ENCODE assay signal across 19 mouse cellular contexts in the genomic region with DNA sequence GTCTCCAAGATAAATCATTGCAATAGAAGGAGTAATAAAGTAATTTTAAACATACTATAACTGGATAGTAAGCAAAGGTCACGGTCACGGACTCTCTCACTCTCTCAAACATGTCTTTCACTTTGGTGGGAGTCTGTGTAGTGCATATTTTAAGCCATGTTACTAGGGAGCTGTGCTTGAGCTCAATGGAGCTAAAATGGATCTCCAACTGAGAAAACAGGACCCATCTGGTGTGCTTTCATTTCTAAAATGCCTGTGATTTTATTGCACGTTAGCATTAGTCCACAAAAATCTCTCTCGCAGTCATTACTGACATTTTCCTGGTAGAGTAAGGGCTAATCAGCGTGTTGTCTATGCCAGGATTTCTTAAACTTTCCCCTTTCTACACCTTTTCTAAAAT.
A peak's percentile ranks its signal among the peaks of the same experiment; 100 is the strongest.
DNase-seq lines count a peak whose midpoint lies in the region; ATAC-seq and TF ChIP-seq lines count a peak whose summit lies in the region.
"Had no signal": no experiment of that assay in that cellular context is flagged by ENCODE, and none has a peak within 500 bp of the region (broad histone marks: within the 10 kb centered on the region; RNA-seq: fewer than 3 reads in every experiment).

No protein-coding gene starts in this region.

- 66% methylated on average over 5 of the region's 5 CpGs for WGBS in kidney, postnatal 0 days
- 63% methylated on average over 5 of the region's 5 CpGs for WGBS in kidney, adult 2 months

- no peak for ATAC-seq in kidney, postnatal 0 days (replicated peaks; ENCODE audit: low FRiP score, low read depth)
- ATAC-seq: forebrain, embryonic 13.5 days; forebrain, embryonic 16.5 days had no signal

- no peak overlapping the region for H3K4me3 ChIP-seq in kidney, postnatal 0 days (replicated peaks; ENCODE audit: low read depth, low read length)
- no peak overlapping the region for H3K4me3 ChIP-seq in kidney, adult 2 months (ENCODE audit: insufficient read depth, low read depth, low read length)
- no peak overlapping the region for H3K4me3 ChIP-seq in layer of hippocampus, adult 2 months
- H3K4me3 ChIP-seq: embryonic facial prominence, embryonic 10.5 days; embryonic facial prominence, embryonic 12.5 days; forebrain, embryonic 13.5 days had no signal

- no peaks in the 10 kb centered on the region for H3K9me3 ChIP-seq in kidney, postnatal 0 days (replicated peaks; ENCODE audit: low read length)
- H3K9me3 ChIP-seq: embryonic facial prominence, embryonic 10.5 days; embryonic facial prominence, embryonic 12.5 days; forebrain, embryonic 13.5 days had no signal

- no peak overlapping the region for H3K4me2 ChIP-seq in kidney, postnatal 0 days (ENCODE audit: low read length)
- H3K4me2 ChIP-seq: embryonic facial prominence, embryonic 12.5 days; forebrain, embryonic 13.5 days had no signal

- H3K36me3 ChIP-seq in kidney, postnatal 0 days (ENCODE audit: insufficient read depth, low read length), result no peaks in the 10 kb centered on the region
- no peaks in the 10 kb centered on the region for H3K36me3 ChIP-seq in kidney, adult 2 months (ENCODE audit: control insufficient read depth, insufficient read depth, low read length)
- H3K36me3 ChIP-seq: embryonic facial prominence, embryonic 10.5 days; embryonic facial prominence, embryonic 12.5 days had no signal

- no peak for TF ChIP-seq POLR2A in kidney, adult 2 months (IDR thresholded peaks at IDR 0.05; ENCODE audit: low read depth, low read length)
- TF ChIP-seq POLR2A in brain, embryonic 14.5 days (IDR thresholded peaks at IDR 0.05; ENCODE audit: borderline replicate concordance, extremely low read depth, insufficient read depth, insufficient read length, poor library complexity, severe bottlenecking), result no peak

- no peaks in the 10 kb centered on the region for H3K4me1 ChIP-seq in kidney, postnatal 0 days (replicated peaks; ENCODE audit: insufficient read depth, low read length)
- no peaks in the 10 kb centered on the region for H3K4me1 ChIP-seq in kidney, adult 2 months (ENCODE audit: control insufficient read depth, insufficient read depth, low read length)
- H3K4me1 ChIP-seq: embryonic facial prominence, embryonic 10.5 days; embryonic facial prominence, embryonic 12.5 days; forebrain, embryonic 13.5 days had no signal

- TF ChIP-seq CTCF in kidney, postnatal 0 days (IDR thresholded peaks at IDR 0.05; ENCODE audit: low read depth), result no peak
- TF ChIP-seq CTCF in kidney, adult 2 months (conservative IDR thresholded peaks at IDR 0.05; ENCODE audit: insufficient read depth, insufficient read length, low read depth, low read length), result no peak
- TF ChIP-seq CTCF in layer of hippocampus, adult 2 months (conservative IDR thresholded peaks at IDR 0.05), result no peak
- TF ChIP-seq CTCF in brain, embryonic 14.5 days (IDR thresholded peaks at IDR 0.05; ENCODE audit: borderline replicate concordance, extremely low read depth, insufficient read depth, insufficient read length), result no peak

- no peaks in the 10 kb centered on the region for H3K27me3 ChIP-seq in kidney, postnatal 0 days (ENCODE audit: insufficient read depth, low read length)
- no peaks in the 10 kb centered on the region for H3K27me3 ChIP-seq in kidney, adult 2 months (replicated peaks; ENCODE audit: control insufficient read depth, insufficient read depth, low read length)
- H3K27me3 ChIP-seq: embryonic facial prominence, embryonic 12.5 days; forebrain, embryonic 13.5 days had no signal

- DNase-seq in kidney, postnatal 0 days (ENCODE audit: low spot score), result peak; percentile 9
- DNase-seq in kidney, adult 2 months, result no peak
- DNase-seq in layer of hippocampus, adult 2 months (ENCODE audit: low spot score in 2 of 2), result peak; percentile 11 to 19
- no peak for DNase-seq in layer of hippocampus, adult 9-10 months (ENCODE audit: low spot score)
- peak; percentile 33 for DNase-seq in brain, adult 2 months (ENCODE audit: low read depth, low spot score)
- peak; percentile 25 for DNase-seq in brain, embryonic 14.5 days (ENCODE audit: low read depth)
- DNase-seq in frontal cortex, postnatal 14 days (ENCODE audit: low spot score in 2 of 2), result no peak
- DNase-seq: adrenal gland, adult 2 months; adrenal gland, postnatal 10 days; adrenal gland, postnatal 25 days; cerebellum, adult 11 months; cerebellum, adult 18-20 months; cerebellum, adult 8-10 months; cerebellum, adult 9-11 months; cerebellum, postnatal 14 days had no signal

- no peak overlapping the region for H3K27ac ChIP-seq in kidney, postnatal 0 days
- no peak overlapping the region for H3K27ac ChIP-seq in kidney, adult 2 months (ENCODE audit: insufficient read depth, low read depth, low read length)
- peak overlapping the region; percentile 82 for H3K27ac ChIP-seq in layer of hippocampus, adult 2 months
- H3K27ac ChIP-seq: embryonic facial prominence, embryonic 10.5 days; embryonic facial prominence, embryonic 12.5 days; forebrain, embryonic 13.5 days had no signal

- no peak overlapping the region for H3K9ac ChIP-seq in kidney, postnatal 0 days (ENCODE audit: low read depth, low read length)
- H3K9ac ChIP-seq: embryonic facial prominence, embryonic 12.5 days; forebrain, embryonic 13.5 days had no signal

Comparison
In these comparisons a context has a peak if more than half of its experiments do, and no peak if none do; other contexts are left out.
1. DNase-seq: peak in kidney, postnatal 0 days (single experiment), layer of hippocampus, adult 2 months (2 of 2), brain, adult 2 months (single experiment) and brain, embryonic 14.5 days (single experiment); none in kidney, adult 2 months (single experiment), layer of hippocampus, adult 9-10 months (single experiment) and frontal cortex, postnatal 14 days (0 of 2).